Mouse (Mus musculus) c-Kit-negative CD71-positive TER-119-positive erythroid progenitor cells, embryonic 14.5 days (primary cell): ENCODE measurements around the gene Fsd1.
"Not testable (repeated sequence)": the region's sequence is repeated elsewhere in the genome, so short reads cannot be mapped to it uniquely, and the experiment has no call there.

Experiments
- DNase-seq: peaks from one replicate; pipeline ENCODE4 v3.0.0-alpha.2; 2013; ENCODE audit warnings: low read depth, low spot score

Gene Fsd1

GRCm38 (mm10) chr17:55986030-55986961, at the start of gene Fsd1:
TSS of gene Fsd1 (plus strand) at chr17:55986509.
- no peak for DNase-seq

- DNase-seq = not testable (repeated sequence)
These were observed 41.9 kb upstream of the Fsd1 start for GRCm38 (mm10) chr17:55944387-55944865.

- not testable (repeated sequence) for DNase-seq
These were observed 41.2 kb upstream of the Fsd1 start for GRCm38 (mm10) chr17:55944866-55945682.

- no peak for DNase-seq
These were observed 40.6 kb upstream of the Fsd1 start for GRCm38 (mm10) chr17:55945696-55946095.

GRCm38 (mm10) chr17:55948647-55949046, 37.7 kb upstream of the Fsd1 start:
- DNase-seq = no peak

GRCm38 (mm10) chr17:55949400-55949799, 36.9 kb upstream of the Fsd1 start, which contains the start of gene Zfp119b:
TSS of gene Zfp119b (minus strand) at chr17:55949500.
- DNase-seq = no peak

GRCm38 (mm10) chr17:55950601-55951000, 35.7 kb upstream of the Fsd1 start:
- DNase-seq = no peak

- no peak for DNase-seq
These were observed 34.3 kb upstream of the Fsd1 start for GRCm38 (mm10) chr17:55952041-55952440.

- DNase-seq = no peak
These were observed 33.8 kb upstream of the Fsd1 start, which contains the start of gene Ebi3 for GRCm38 (mm10) chr17:55952447-55953027. TSS of gene Ebi3 (plus strand) at chr17:55952640.

GRCm38 (mm10) chr17:55953751-55954150, 32.6 kb upstream of the Fsd1 start:
- DNase-seq = no peak

- DNase-seq = no peak
These were observed 32.1 kb upstream of the Fsd1 start for GRCm38 (mm10) chr17:55954229-55954628.

GRCm38 (mm10) chr17:55956129-55956528, 30.2 kb upstream of the Fsd1 start:
- DNase-seq = no peak

GRCm38 (mm10) chr17:55956591-55956990, 29.7 kb upstream of the Fsd1 start:
- DNase-seq = no peak

- no peak for DNase-seq
These were observed 29.1 kb upstream of the Fsd1 start for GRCm38 (mm10) chr17:55957168-55957567.

- no peak for DNase-seq
These were observed 28.4 kb upstream of the Fsd1 start for GRCm38 (mm10) chr17:55957726-55958583.

- no peak for DNase-seq
These were observed 27.8 kb upstream of the Fsd1 start for GRCm38 (mm10) chr17:55958584-55958886.

GRCm38 (mm10) chr17:55958918-55959728, 27.2 kb upstream of the Fsd1 start, which contains the start of gene Yju2:
TSS of gene Yju2 (plus strand) at chr17:55959099.
- DNase-seq = peak; percentile 89

GRCm38 (mm10) chr17:55959946-55960740, 26.2 kb upstream of the Fsd1 start:
- DNase-seq = no peak

- DNase-seq = no peak
These were observed 25.5 kb upstream of the Fsd1 start for GRCm38 (mm10) chr17:55960791-55961190.
